In the genomic region with DNA sequence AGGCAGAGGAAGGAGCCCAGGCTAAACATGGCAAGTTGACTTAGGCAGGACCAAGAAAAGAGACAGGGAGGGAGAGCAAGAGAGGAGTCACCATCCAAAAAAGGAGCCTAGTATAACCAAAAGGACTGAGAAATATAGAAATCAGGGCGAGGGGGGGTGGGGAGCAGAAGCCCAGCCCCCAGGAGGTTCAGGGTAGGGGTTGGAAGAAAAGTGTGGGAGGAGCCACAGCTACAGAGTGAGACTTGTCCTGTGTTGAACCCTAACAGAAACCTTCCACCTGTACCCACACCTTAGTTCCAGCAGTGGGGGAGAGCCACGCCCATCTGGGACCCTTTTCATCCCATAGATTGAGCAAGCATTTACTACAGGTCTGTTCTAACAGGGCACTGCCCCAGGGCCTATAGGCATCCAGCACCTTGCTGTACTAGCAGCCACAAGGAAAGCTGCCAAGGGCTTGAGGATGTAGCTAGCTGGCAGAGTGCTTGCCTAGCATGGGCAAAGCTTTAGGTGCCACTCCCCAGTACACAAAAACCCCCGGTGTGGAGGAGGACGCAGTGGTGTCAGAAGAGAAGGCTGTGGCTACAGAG, we compare ENCODE assay signal across 28 mouse cellular contexts. TPM values are rescaled to one million over a fixed set of nuclear protein-coding genes. Genes with fewer than 3 reads are reported as not detected.
DNase-seq lines count a peak whose midpoint lies in the region; ATAC-seq and TF ChIP-seq lines count a peak whose summit lies in the region.
"Had no signal": no experiment of that assay in that cellular context is flagged by ENCODE, and none has a peak within 500 bp of the region (broad histone marks: within the 10 kb centered on the region; RNA-seq: fewer than 3 reads in every experiment).

No protein-coding gene starts in this region.

- no peak for TF ChIP-seq CTCF in left cerebral cortex, adult 2 months (IDR thresholded peaks at IDR 0.05)
- no peak for TF ChIP-seq CTCF in stomach, postnatal 0 days (IDR thresholded peaks at IDR 0.05; ENCODE audit: low read depth)

- intact Hi-C loops in left cerebral cortex, adult 2 months (cut with DNase I): no loop called here

- H3K9ac ChIP-seq in embryonic facial prominence, embryonic 15.5 days: no peak overlapping the region
- no peak overlapping the region for H3K9ac ChIP-seq in stomach, postnatal 0 days (ENCODE audit: low read length)
- H3K9ac ChIP-seq in hindbrain, embryonic 16.5 days (ENCODE audit: low read depth, low read length): no peak overlapping the region
- H3K9ac ChIP-seq: hindbrain, embryonic 12.5 days had no signal

- no peaks in the 10 kb centered on the region; the same call in 1 of the 2 replicates for H3K4me1 ChIP-seq in embryonic facial prominence, embryonic 15.5 days
- H3K4me1 ChIP-seq in embryonic facial prominence, embryonic 10.5 days: 0 out of 2 replicates have a peak, but pooled peaks cover 7% of the 10 kb centered on the region
- no peaks in the 10 kb centered on the region for H3K4me1 ChIP-seq in stomach, postnatal 0 days (replicated peaks; ENCODE audit: control insufficient read depth, insufficient read depth)
- no peaks in the 10 kb centered on the region for H3K4me1 ChIP-seq in hindbrain, embryonic 16.5 days (ENCODE audit: control insufficient read depth, insufficient read depth, low read depth, low read length)
- H3K4me1 ChIP-seq: hindbrain, embryonic 12.5 days had no signal

- H3K4me2 ChIP-seq in embryonic facial prominence, embryonic 15.5 days (replicated peaks): no peak overlapping the region
- H3K4me2 ChIP-seq in stomach, postnatal 0 days (replicated peaks; ENCODE audit: low read depth): no peak overlapping the region
- no peak overlapping the region for H3K4me2 ChIP-seq in hindbrain, embryonic 16.5 days (ENCODE audit: low read length)
- H3K4me2 ChIP-seq: hindbrain, embryonic 12.5 days had no signal

- no peak overlapping the region for H3K4me3 ChIP-seq in embryonic facial prominence, embryonic 15.5 days (replicated peaks)
- no peak overlapping the region for H3K4me3 ChIP-seq in embryonic facial prominence, embryonic 10.5 days
- no peak overlapping the region for H3K4me3 ChIP-seq in left cerebral cortex, adult 2 months
- H3K4me3 ChIP-seq in stomach, postnatal 0 days (ENCODE audit: low read depth, low read length): no peak overlapping the region
- no peak overlapping the region for H3K4me3 ChIP-seq in hindbrain, embryonic 16.5 days (ENCODE audit: low read length)
- H3K4me3 ChIP-seq: erythroblast, embryonic 14.5 days; gastrocnemius, adult 2 months; heart, embryonic 10.5 days; hindbrain, embryonic 12.5 days had no signal

- H3K27me3 ChIP-seq in embryonic facial prominence, embryonic 15.5 days: no peaks in the 10 kb centered on the region
- no peaks in the 10 kb centered on the region for H3K27me3 ChIP-seq in embryonic facial prominence, embryonic 10.5 days (replicated peaks; ENCODE audit: low read depth, poor library complexity, severe bottlenecking)
- no peaks in the 10 kb centered on the region for H3K27me3 ChIP-seq in stomach, postnatal 0 days (ENCODE audit: control insufficient read depth, insufficient read depth, low read length)
- H3K27me3 ChIP-seq in hindbrain, embryonic 16.5 days (replicated peaks; ENCODE audit: control insufficient read depth, insufficient read depth, low read length): no peaks in the 10 kb centered on the region
- H3K27me3 ChIP-seq: hindbrain, embryonic 12.5 days had no signal

- 0 out of 2 replicates have a peak overlapping the region, but pooled peaks have one; percentile 1 for H3K27ac ChIP-seq in embryonic facial prominence, embryonic 15.5 days (replicated peaks)
- no peak overlapping the region for H3K27ac ChIP-seq in embryonic facial prominence, embryonic 10.5 days (replicated peaks)
- peak overlapping the region; percentile 13; the same call in 1 of the 2 replicates for H3K27ac ChIP-seq in left cerebral cortex, adult 2 months
- peak overlapping the region; percentile 50 for H3K27ac ChIP-seq in stomach, postnatal 0 days (replicated peaks)
- no peak overlapping the region for H3K27ac ChIP-seq in hindbrain, embryonic 16.5 days (ENCODE audit: low read depth, low read length)
- H3K27ac ChIP-seq: gastrocnemius, adult 2 months; heart, embryonic 10.5 days; hindbrain, embryonic 12.5 days; hindbrain, postnatal 0 days had no signal

- DNase-seq in embryonic facial prominence, embryonic 10.5 days (ENCODE audit: low spot score): no peak
- no peak for DNase-seq in left cerebral cortex, adult 2 months (ENCODE audit: extremely low spot score in 1 of 2, low spot score in 2 of 2)
- DNase-seq in left cerebral cortex, adult 8-10 months (ENCODE audit: low spot score in 2 of 2): no peak
- peak; percentile 37 for DNase-seq in brain, adult 2 months (ENCODE audit: low read depth, low spot score)
- no peak for DNase-seq in stomach, postnatal 0 days (ENCODE audit: low spot score)
- DNase-seq in cerebellum, adult 11 months: no peak
- DNase-seq: B cell, adult 2 months; cerebellum, adult 2 months; cerebellum, postnatal 25 days; gastrocnemius, adult 2 months; gastrocnemius, postnatal 25 days; heart, adult 11 months; heart, postnatal 10 days; heart, postnatal 4 days; kidney, adult 2 months had no signal

- peaks cover 44% of the 10 kb centered on the region for H3K36me3 ChIP-seq in embryonic facial prominence, embryonic 15.5 days
- peaks cover 55% of the 10 kb centered on the region for H3K36me3 ChIP-seq in embryonic facial prominence, embryonic 10.5 days (replicated peaks)
- H3K36me3 ChIP-seq in stomach, postnatal 0 days (ENCODE audit: control insufficient read depth, insufficient read depth, low read length): peaks cover 21% of the 10 kb centered on the region
- peaks cover 41% of the 10 kb centered on the region for H3K36me3 ChIP-seq in hindbrain, embryonic 16.5 days (ENCODE audit: control insufficient read depth, insufficient read depth, low read length)

- ATAC-seq in embryonic facial prominence, embryonic 15.5 days (ENCODE audit: insufficient number of reproducible peaks, low FRiP score, low TSS enrichment, low read depth): no peak
- ATAC-seq in stomach, postnatal 0 days (ENCODE audit: low FRiP score, low TSS enrichment): no peak; the same call in 1 of the 2 replicates
- no peak for ATAC-seq in hindbrain, embryonic 16.5 days
- ATAC-seq: activated CD4-positive, CD25-positive, alpha-beta regulatory T cell, adult 4 months; CD4-positive, CD25-positive, alpha-beta regulatory T cell, adult 4 months; forebrain, embryonic 16.5 days; hindbrain, postnatal 0 days had no signal

- TF ChIP-seq EP300 in stomach, postnatal 0 days (optimal IDR thresholded peaks at IDR 0.05): no peak

- no peaks in the 10 kb centered on the region for H3K9me3 ChIP-seq in embryonic facial prominence, embryonic 15.5 days (replicated peaks)
- H3K9me3 ChIP-seq in embryonic facial prominence, embryonic 10.5 days: peaks cover 6% of the 10 kb centered on the region; the same call in 1 of the 2 replicates
- no peaks in the 10 kb centered on the region for H3K9me3 ChIP-seq in stomach, postnatal 0 days (ENCODE audit: control insufficient read depth, low read length)
- peaks cover 2% of the 10 kb centered on the region; the same call in 1 of the 2 replicates for H3K9me3 ChIP-seq in hindbrain, embryonic 16.5 days (ENCODE audit: control insufficient read depth, low read length)
- H3K9me3 ChIP-seq: G1E; heart, embryonic 10.5 days had no signal

- WGBS in embryonic facial prominence, embryonic 15.5 days: 68% methylated on average over 4 of the region's 4 CpGs
- 83% methylated on average over 4 of the region's 4 CpGs for WGBS in embryonic facial prominence, embryonic 10.5 days
- WGBS in stomach, postnatal 0 days: 67% methylated on average over 4 of the region's 4 CpGs
- 79% methylated on average over 4 of the region's 4 CpGs for WGBS in hindbrain, embryonic 16.5 days

RNA-seq across cellular contexts. Expression of gene Tacr2, which starts 31.1 kb away (rescaled TPM):
- not detected in 2 replicates for polyA plus RNA-seq in embryonic facial prominence, embryonic 15.5 days (2015; fragmentation: Nextera tagmentation; extraction: Ambion mirVana)
- not detected in 2 replicates for polyA plus RNA-seq in embryonic facial prominence, embryonic 10.5 days (2016; fragmentation: Nextera tagmentation; extraction: Ambion mirVana)
- total RNA-seq in left cerebral cortex, adult 2 months (2021): under 1 TPM in 1 of 2 experiments, not detected in 1; 0.34 TPM
- under 1 TPM; 0.15 to 0.39 (median 0.32) TPM for total RNA-seq in left cerebral cortex, adult 8-10 months (2022)
- polyA plus RNA-seq in stomach, postnatal 0 days (2015; fragmentation: Nextera tagmentation; extraction: Ambion mirVana): 1.3 and 1.6 TPM in 2 replicates
- polyA plus RNA-seq in hindbrain, embryonic 16.5 days (2015; fragmentation: Nextera tagmentation; extraction: Ambion mirVana): not detected in 2 replicates
- total RNA-seq: gastrocnemius, adult 2 months; gastrocnemius, postnatal 25 days; heart, postnatal 10 days; heart, postnatal 4 days; hindbrain, postnatal 0 days had no signal
- polyA plus RNA-seq: activated CD4-positive, CD25-positive, alpha-beta regulatory T cell, adult 4 months; CD4-positive, CD25-positive, alpha-beta regulatory T cell, adult 4 months; embryonic facial prominence, embryonic 14.5 days; erythroblast, embryonic 14.5 days; forebrain, embryonic 11.5 days; forebrain, embryonic 16.5 days; G1E; heart, embryonic 10.5 days; heart, embryonic 14.5 days; hindbrain, embryonic 12.5 days; kidney, adult 2 months had no signal

RNA-seq across cellular contexts. Expression of gene Tspan15, which starts 52.2 kb away (rescaled TPM):
- polyA plus RNA-seq in embryonic facial prominence, embryonic 15.5 days (2015; fragmentation: Nextera tagmentation; extraction: Ambion mirVana): 15.8 and 17.0 TPM in 2 replicates
- polyA plus RNA-seq in embryonic facial prominence, embryonic 10.5 days (2016; fragmentation: Nextera tagmentation; extraction: Ambion mirVana): 21.8 and 22.3 TPM in 2 replicates
- 10 to 100 TPM in 1 of 2 experiments, 1 to 10 TPM in 1; 8.5 to 10.4 TPM for total RNA-seq in left cerebral cortex, adult 2 months (2021)
- 10 to 100 TPM; 10.2 to 14.8 (median 13.5) TPM for total RNA-seq in left cerebral cortex, adult 8-10 months (2022)
- polyA plus RNA-seq in stomach, postnatal 0 days (2015; fragmentation: Nextera tagmentation; extraction: Ambion mirVana): 97.4 and 112 TPM in 2 replicates
- 22.9 and 24.3 TPM in 2 replicates for polyA plus RNA-seq in hindbrain, embryonic 16.5 days (2015; fragmentation: Nextera tagmentation; extraction: Ambion mirVana)

Comparison
In these comparisons a context has a peak if more than half of its experiments do, and no peak if none do; other contexts are left out.
1. H3K27ac ChIP-seq: peak in embryonic facial prominence, embryonic 15.5 days (single experiment), left cerebral cortex, adult 2 months (single experiment) and stomach, postnatal 0 days (single experiment); none in embryonic facial prominence, embryonic 10.5 days (single experiment) and hindbrain, embryonic 16.5 days (single experiment).